Mouse (Mus musculus) layer of hippocampus, postnatal 25 days (tissue): ENCODE data around the gene Olfr782. TPM values are rescaled to one million over a fixed set of nuclear protein-coding genes. Genes with fewer than 3 reads are reported as not detected.
"Not testable (repeated sequence)": the region's sequence is repeated elsewhere in the genome, so short reads cannot be mapped to it uniquely, and the experiment has no call there.

Experiments
- DNase-seq, 2 experiments: peaks; one replicate each; pipeline ENCODE4 v3.0.0; 2022; ENCODE audit warnings: mixed read lengths in 2 of 2, low spot score in 1 of 2; ENCODE audit errors: extremely low spot score in 1 of 2
- total RNA-seq, 2 experiments: library from RNA; stranded (reverse); gene quantifications; 2 replicates each; pipeline ENCODE4 v1.2.3; 2021

The Olfr782 gene
- not detected for total RNA-seq

DNA sequence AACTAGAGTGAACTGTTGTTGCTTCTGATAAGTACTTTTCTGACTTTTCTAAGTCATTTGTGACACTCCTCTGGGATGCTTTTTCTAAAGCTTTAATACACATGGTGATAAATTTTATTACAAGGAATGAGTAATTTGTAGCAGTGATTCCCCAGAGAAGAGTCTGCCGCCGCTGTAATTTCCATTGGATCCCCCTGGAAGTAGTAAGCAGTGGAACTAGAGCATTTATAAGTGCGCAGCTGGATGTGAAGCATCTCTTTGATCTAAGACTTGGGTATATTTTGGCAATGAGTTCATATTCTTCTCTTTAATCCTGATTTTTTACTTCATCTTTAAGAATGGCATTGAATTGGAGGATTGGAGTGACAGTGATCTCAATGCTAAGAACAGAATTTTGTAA is at the start of gene Olfr782:
TSS of gene Olfr782 (plus strand) at position 301 of the 400 bp plus-strand sequence.
- DNase-seq: no peak

DNA sequence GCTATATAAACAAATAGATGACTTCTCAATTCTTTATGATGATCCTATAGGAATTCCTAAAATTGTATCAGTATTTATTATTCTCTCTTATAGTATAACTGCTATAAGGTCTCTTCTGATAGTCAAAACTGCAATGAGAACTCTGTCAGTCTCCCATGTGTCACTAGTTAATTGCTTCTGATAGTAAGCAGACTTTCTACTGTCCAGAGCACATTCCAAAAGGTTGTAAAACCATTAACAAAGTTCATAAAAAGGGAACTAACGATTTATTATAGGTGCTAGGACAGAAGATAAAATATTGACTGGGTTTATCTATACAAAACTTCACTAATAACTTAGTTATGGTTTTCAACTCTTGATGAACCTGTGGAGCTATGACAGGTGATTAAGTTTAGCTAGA is 35.7 kb upstream of the Olfr782 start:
- DNase-seq: not testable (repeated sequence)

DNA sequence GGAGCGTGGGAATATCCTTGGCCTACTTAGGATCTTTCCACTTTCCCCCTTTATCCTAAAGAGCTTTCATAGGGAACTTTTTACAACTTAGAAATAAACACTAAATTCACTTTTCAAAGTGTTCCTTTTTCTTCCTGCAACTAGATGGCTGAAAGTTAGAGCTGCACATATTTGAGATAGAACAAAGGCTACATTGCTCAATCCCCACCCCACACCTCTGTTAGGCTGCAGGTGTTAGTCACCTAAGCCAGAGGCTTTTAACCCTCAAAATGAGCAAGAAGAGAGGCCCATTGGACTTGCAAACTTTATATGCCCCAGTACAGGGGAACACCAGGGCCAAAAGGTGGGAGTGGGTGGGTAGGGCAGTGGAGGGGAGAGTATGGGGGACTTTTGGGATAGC is 35.1 kb upstream of the Olfr782 start:
- not testable (repeated sequence) for DNase-seq

DNA sequence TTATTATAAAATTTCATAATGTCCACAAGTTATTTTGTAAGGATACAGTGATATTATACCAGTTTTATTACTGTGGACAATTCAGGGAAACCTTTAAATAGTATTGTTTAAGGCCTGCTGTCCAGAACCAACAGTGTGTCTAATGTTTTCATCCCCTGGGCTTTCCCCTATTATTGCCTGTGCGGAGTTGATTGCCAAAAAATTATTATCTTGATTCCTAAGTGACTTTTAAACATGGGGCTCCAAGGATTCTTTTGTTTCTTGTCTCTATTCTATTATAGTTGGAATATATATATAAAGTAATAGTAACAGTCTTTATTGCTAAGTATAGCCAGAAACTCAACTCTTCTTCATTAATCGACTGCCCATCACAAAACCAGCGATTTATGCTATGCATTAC is 30.8 kb upstream of the Olfr782 start, which contains the start of gene Olfr780:
TSS of gene Olfr780 (plus strand) at position 301 of the 400 bp plus-strand sequence.
- no peak for DNase-seq

DNA sequence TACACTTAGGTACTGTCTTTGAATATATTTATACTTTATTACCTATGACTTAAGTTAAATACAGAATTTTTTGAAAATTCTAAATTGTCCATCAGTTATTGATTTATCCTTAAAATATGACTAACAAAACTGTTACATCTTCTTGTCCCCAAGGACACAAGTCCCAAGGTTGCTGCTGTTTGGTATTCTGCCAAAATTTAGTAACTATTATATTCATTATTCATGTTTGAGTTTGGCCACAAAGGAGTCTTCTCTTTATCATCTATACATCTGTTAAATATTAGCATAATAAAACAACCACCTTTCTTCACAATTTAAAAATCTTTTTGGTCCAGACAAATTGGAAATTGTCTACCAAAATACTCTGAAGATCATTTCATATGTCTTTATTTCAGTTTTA is 20.1 kb upstream of the Olfr782 start, which contains the start of gene Olfr781:
TSS of gene Olfr781 (plus strand) at position 301 of the 400 bp plus-strand sequence.
- no peak for DNase-seq

DNA sequence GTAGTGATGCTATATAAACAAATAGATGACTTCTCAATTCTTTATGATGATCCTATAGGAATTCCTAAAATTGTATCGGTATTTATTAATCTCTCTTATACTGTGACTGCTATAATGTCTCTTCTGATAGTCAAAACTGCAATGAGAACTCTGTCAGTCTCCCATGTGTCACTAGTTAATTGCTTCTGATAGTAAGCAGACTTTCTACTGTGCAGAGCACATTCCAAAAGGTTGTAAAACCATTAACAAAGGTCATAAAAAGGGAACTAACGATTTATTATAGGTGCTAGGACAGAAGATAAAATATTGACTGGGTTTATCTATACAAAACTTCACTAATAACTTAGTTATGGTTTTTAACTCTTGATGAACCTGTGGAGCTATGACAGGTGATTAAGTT is 3.8 kb downstream of the Olfr782 start:
- DNase-seq: not testable (repeated sequence)

DNA sequence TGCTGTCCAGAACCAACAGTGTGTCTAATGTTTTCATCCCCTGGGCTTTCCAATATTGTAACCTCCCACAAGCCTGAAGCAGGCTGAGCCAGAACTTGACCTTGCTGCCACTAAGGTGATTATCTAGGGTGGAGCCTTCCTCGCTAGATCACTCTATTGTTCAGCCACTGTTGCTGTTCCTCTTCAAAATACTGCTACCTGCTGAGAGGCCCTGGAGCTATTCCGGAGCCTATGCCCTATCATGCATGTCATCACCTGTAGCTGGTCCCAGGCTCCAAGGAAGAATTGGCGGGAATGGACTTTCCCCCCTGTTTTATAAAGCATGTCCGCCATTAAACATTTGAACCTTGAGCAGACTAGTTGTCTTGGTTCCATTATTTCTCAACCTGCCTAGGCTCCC is 7.8 kb downstream of the Olfr782 start:
- DNase-seq: not testable (repeated sequence)

DNA sequence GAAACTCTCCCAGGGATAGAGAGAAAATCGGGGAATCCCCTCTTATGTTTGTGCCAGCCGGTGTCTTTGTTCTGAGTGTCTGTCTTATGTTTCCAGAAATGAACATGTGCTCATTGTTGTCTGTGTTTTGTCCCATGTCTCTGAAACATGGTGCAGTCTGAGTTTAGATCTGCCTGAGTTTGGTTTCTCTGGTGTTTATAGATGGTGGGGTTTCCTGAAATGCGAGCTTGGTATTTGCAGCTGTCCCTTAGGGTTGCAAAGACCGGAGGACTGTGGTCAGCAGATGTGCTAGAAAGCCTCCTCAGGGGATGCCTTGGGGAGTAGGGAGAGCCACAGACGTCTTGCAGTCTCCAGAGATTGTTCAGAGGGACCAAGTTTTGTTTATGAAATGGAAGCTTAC is 8.7 kb downstream of the Olfr782 start:
- DNase-seq: peak in 1 of 2 experiments; percentile 13

DNA sequence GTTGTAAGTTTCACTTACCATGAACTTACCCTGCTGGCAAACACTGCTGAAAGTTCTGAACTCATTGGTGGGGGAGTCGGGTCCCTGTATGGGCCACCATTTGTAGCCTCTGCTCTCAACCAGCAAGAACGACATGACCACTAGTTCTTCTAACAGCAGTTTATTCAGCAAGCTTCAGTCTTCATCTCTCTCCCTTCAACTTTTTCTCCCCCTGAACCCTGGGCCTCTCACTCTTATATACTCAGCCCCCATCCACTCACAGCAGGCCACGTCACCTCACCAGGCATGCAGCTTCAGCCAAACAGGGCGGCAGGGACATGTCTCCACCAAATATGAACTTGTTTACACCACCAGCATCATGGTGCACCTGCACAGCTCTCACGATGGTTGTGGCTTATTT is 25.4 kb downstream of the Olfr782 start:
- DNase-seq: not testable (repeated sequence)

DNA sequence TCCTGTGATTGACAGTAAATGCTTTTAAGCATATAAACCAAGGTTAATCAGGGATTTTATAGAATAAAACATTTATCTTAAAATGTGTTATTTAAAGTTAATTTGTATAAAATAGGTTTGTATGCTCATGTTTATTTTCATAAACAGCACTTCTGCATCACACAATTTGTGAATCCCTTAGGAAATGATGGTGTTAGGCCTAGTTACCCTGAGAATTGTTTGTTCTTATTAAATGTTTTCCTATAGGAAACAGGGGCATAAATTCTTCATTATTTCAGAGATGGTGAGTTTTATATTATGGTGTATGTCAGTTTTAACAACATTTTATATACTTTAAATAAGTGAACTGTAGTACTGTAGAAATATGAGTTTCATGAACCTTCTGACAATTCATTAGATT is 35.1 kb downstream of the Olfr782 start, which contains the start of gene Olfr784:
TSS of gene Olfr784 (plus strand) at position 301 of the 400 bp plus-strand sequence.
- no peak for DNase-seq

DNA sequence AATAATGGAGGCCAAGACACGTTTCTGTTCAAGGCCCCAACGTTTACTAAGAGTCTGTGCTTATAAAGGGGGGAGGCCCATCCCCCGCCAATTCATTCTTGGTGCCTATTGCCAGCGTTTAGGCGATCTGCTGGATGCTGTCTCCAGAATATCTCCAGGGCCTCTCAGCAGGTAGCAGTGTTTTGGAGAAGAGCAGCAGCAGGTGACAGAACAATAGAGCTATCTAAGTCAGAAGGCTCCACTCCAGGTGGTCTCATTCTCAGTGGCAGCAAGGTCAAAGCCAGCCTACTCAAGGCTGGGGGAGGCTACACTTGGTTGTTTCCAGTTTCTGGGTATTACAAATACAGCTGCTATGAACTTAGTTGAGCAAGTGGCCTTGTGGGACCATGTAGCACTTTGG is 52.2 kb downstream of the Olfr782 start:
- DNase-seq: no peak

Other genes starting within 250 kb of the Olfr782 start
- gene Olfr768, start 249.5 kb upstream of the Olfr782 start, total RNA-seq: not detected
- gene Olfr769, start 231.0 kb upstream of the Olfr782 start, total RNA-seq: not detected
- gene Olfr770, start 209.9 kb upstream of the Olfr782 start, total RNA-seq: not detected
- not detected for gene Olfr771, start 184.1 kb upstream of the Olfr782 start, total RNA-seq
- not detected for gene Olfr772, start 170.9 kb upstream of the Olfr782 start, total RNA-seq
- gene Olfr773, start 161.4 kb upstream of the Olfr782 start, total RNA-seq: not detected
- gene Olfr774, start 112.6 kb upstream of the Olfr782 start, total RNA-seq: not detected
- gene Olfr775, start 100.4 kb upstream of the Olfr782 start, total RNA-seq: not detected
- gene Olfr776, start 89.7 kb upstream of the Olfr782 start, total RNA-seq: not detected
- not detected for gene Olfr777, start 77.4 kb upstream of the Olfr782 start, total RNA-seq
- gene Olfr780, start 30.7 kb upstream of the Olfr782 start, total RNA-seq: not detected
- gene Olfr781, start 20.0 kb upstream of the Olfr782 start, total RNA-seq: not detected
- gene Olfr784, start 35.2 kb downstream of the Olfr782 start, total RNA-seq: under 1 TPM in 1 of 2 experiments, not detected in 1; 0.31 TPM
- not detected for gene Olfr785, start 56.6 kb downstream of the Olfr782 start, total RNA-seq
- not detected for gene Olfr786, start 78.5 kb downstream of the Olfr782 start, total RNA-seq
- gene Olfr787, start 113.0 kb downstream of the Olfr782 start, total RNA-seq: not detected
- gene Olfr788, start 122.1 kb downstream of the Olfr782 start, total RNA-seq: not detected
- not detected for gene Olfr789, start 135.9 kb downstream of the Olfr782 start, total RNA-seq
- not detected for gene Olfr790, start 149.6 kb downstream of the Olfr782 start, total RNA-seq
- gene Olfr791, start 172.9 kb downstream of the Olfr782 start, total RNA-seq: not detected
- gene Olfr792, start 190.3 kb downstream of the Olfr782 start, total RNA-seq: not detected
- not detected for gene Olfr794, start 218.8 kb downstream of the Olfr782 start, total RNA-seq